Mouse (Mus musculus) lung, postnatal 4 days (tissue): Measurements from ENCODE around the gene Zfp53.

Experiments used
- DNase-seq, 2 experiments: peaks; one replicate each; pipeline ENCODE4 v3.0.0; 2021

Zfp53 gene

DNA sequence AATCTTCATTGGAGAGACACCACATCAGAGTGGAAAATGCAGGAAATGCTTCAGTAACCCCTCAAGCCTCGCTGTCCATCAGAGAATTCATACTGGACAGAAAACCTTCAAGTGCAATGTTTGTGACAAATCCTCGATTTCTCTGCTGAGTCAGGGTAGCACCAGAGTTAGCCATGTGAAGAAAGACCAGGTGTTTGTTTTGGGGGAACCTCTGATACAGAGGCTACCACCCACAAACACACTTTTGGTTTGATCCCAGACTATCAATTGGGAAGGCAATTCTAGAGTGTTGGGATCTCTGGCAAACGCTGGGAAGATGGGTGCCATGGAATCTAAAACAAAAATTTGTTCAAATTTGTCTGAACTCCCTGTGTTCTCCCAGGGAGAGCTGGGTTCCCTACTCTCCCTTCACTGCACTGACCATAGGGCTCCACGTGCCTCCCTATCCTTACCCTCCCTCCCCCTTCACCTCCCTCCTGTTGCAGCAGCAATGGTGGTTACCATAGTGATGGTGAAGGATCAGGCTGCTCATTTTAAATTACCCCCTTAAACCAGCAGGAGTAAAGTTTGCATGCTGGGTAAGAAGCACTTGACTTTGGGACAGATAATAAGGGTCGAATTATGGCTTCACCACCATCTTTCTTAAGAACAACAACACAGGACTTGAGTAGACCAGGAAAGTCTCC is 42.0 kb downstream of the Zfp53 start:
- no peak for DNase-seq

DNA sequence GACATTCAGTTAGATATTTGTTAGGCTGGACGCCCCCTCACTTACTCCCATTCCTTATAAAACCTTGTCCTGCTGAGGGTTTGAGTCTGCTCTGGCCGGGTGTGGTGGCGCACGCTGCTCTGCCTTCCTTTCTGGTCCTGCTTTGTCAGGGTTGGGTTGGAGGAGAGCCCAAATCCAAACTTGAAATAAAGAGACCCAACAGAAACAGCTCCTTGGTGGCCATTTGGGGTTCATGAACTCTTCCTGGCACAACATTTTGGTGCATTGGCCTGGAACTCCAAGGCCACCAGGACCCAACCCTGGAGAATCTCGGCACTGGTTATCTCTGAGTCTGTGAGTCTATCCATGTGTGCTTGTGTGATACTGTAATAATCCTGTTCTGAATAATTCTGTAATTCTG is 42.8 kb downstream of the Zfp53 start:
- peak in 1 of 2 experiments; percentile 26 for DNase-seq

DNA sequence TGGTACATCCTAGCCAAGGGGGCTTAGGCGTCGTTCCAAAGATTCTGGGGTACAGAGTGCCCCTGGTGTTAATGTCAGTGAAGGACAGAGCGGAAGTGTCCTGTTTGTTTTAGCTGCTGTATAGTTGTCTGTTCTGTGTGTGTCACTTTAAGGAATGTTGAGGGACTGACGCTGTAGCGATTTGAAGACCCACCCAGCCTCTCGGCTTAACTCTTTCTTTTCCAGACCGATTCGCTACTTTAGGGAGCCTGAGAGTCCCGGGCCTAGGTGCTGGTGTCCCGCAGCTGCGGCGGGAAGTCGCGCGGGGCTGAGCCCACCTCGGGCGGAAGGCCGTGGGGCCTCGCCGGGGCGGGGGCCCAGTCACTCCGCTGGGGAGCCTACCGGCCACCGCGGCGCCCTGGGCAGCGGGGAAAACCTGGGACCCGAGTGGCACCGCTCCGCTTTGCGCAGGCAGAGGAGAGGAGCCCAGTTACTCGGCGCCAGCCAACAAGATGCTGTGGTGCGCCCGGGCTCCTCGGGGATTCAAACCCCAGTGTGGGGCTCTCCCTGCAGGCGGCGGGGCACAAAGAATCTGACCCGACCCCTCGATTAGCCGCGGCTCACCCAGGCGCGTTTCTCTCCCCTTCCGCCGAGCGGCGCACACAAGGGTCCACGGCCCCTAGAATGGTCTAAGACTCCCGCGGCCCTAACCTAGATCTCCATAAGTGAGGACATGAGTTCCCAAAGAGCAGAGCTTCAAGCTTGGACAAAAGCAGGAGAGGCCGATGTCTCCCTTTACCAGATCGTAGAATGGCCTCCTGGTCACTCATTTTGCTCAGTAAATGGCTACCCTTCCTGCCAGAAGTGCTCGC is 43.5 kb downstream of the Zfp53 start:
- peak; percentile 79 to 81 for DNase-seq

DNA sequence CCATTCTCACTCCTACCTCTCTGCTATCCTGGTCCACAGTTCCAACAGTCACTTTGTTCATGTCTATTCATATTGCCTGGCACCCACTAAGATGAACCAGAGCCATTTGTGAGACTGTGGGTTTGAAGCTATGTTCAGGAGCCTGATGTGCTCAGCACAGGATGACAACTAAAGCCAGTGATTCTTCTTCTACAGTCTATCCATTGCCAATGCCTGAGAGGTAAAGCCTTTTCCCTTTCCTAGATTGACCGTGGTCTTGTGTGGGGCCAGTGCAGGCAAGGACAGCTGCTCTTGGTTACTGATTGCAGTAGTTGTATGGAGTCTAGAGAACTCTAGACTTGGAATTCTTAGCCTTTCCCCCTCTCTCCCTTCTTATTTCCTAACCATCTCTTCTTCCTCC is 45.2 kb downstream of the Zfp53 start:
- no peak for DNase-seq

DNA sequence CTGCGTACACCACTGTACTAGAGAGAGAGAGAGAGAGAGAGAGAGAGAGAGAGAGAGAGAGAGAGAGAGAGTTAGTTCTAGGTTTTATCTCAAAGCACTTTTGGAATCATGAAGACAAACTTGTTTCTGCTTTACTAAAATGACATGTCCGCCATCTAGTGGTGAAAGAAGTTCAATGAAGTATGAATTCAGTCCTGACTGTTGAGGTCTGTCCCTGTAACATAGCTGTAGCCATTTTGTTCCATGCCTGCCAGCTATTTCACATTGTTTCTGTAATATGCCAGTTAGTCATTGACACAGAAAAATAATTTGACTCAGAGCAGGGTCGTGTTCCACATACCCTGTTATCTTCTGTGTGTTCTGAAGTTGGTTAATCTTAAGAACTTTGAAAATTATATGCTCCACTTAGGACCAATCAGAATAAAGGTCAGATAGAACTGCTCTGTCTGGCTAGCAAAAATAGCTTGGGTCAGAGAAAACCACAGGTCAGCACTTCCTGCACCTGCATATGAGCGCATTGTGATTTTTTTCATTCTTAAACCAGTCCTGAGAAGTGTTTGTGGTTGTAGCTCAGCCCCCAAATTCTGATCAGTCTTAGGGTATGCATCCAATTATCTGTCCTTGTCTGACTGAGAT is 45.8 kb downstream of the Zfp53 start:
- DNase-seq = peak in 1 of 2 experiments; percentile 48

DNA sequence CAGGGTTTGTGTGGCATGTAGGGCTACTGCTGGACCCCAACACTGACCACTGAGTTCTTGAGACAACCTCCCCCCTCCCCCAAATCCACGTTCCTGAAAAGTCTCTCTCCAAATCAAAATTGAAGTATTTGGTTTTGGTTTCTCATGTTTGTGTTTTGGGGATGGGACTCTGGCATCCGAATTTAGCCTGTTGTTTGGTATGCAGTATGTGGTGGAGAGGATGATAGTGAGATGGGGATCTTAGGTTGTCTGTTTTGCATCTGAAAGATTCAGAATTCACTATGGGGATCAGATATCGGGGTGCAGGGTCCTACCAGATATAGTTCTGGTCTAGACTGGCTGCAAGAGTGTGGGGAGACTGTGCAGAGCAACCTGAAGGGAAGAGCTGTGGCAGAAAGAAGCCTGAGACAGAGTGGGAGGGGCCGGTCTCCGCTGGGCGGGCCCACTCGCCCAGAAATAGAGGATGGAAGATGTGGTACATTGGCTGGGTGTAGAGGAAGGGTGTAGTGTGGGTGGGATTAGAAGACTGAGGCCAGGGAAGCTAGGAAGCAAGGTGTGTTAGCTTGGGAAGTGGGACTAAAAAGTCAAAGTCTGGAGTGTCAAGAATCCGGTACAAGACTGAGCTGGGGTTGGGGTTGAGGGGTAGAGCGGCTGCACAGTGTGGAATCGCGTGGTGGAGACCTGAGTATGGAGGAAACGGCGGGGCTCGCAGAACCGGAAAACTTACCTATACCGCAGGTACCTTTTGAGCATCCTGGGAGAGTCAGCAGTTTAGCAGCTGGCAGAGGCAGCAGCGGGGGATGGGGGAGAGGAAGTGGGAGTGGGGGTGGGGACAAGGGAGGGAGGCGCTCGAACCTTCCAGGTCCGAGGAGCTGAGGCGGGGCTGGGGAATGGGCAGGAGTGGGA is 46.6 kb downstream of the Zfp53 start, which contains the start of gene Zfp52:
Gene Zfp52 (plus strand): TSS at position 444 of the 906 bp plus-strand sequence.
- peak; percentile 70 to 80 for DNase-seq

DNA sequence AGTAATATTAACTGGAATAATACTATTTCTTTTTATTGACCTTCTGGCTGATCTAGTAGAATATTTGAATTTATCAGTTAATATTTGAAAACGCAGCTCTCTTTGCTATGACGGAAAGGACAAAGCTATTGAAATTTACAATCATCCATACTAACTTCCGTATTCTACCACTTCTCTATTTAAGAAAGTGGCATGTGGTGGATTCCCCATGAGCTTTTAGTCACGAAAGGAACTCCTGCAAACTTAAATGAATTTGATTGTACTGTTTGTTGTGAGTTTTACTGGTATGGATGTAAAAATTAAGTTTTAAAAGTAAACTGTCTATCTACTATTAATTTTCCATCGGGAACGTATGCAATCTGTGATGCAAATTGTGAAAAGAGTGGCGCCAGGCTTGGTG is 47.3 kb downstream of the Zfp53 start:
- DNase-seq = no peak

DNA sequence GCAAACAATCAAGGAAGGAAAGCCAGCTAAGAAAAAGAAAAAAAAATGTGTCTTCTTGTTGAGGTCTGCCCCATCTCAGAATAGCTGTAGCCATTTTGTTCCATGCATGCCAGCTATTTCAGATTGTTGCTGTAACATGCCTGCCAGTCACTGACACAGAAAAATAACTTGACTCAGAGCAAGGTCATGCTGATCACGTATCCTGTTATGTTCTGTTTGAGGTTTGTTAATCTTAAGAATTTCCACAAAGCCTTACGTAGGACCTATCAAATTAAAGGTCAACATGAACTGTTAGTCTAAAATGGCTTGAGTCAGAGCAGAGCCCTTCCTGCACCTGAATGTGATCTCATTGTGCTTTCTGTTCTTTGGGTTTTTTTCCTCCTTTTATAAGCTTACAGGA is 47.9 kb downstream of the Zfp53 start:
- DNase-seq = no peak

DNA sequence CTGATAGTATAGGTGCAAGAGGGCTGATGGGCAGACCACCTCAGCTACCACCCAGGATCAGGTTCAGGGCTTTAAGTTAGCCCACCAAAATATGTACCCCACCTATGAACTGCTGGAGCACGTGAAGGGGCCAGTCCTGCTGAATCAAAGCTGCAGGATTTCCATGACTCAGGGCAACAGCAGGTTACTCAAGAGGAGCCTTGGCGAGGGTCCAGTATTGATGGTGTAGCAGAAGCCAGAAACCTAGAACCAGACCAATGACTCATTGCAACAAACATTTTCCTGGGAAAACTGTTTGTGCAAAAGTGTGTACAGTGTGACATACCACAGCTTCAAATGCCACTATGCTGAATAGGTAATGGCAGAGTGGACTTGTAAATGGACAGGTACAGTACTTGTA is 69.0 kb downstream of the Zfp53 start:
- no peak for DNase-seq
